Mouse (Mus musculus): Measurements from ENCODE around the gene Celf1.
"Not testable (repeated sequence)": the region's sequence is repeated elsewhere in the genome, so short reads cannot be mapped to it uniquely, and the experiment has no call there.

Gene Celf1

GRCm38 (mm10) chr2:91022266-91022665, 82.1 kb downstream of the Celf1 start:
- DNase-seq (ENCODE audit: low spot score in 2 of 2) = not testable (repeated sequence)

GRCm38 (mm10) chr2:91023131-91023530, 82.9 kb downstream of the Celf1 start:
- DNase-seq (ENCODE audit: low spot score in 2 of 2) = no peak

GRCm38 (mm10) chr2:91023956-91024355, 83.8 kb downstream of the Celf1 start:
- DNase-seq (ENCODE audit: low spot score in 2 of 2) = no peak

GRCm38 (mm10) chr2:91025081-91025516, 84.9 kb downstream of the Celf1 start:
- no peak for DNase-seq (ENCODE audit: low spot score in 2 of 2)

- no peak for DNase-seq (ENCODE audit: low spot score in 2 of 2)
These were observed 86.3 kb downstream of the Celf1 start for GRCm38 (mm10) chr2:91026491-91026890.

- no peak for DNase-seq (ENCODE audit: low spot score in 2 of 2)
These were observed 87.4 kb downstream of the Celf1 start for GRCm38 (mm10) chr2:91027391-91028214.

GRCm38 (mm10) chr2:91031216-91031615, 91.0 kb downstream of the Celf1 start:
- no peak for DNase-seq (ENCODE audit: low spot score in 2 of 2)

- no peak for DNase-seq (ENCODE audit: low spot score in 2 of 2)
These were observed 92.8 kb downstream of the Celf1 start for GRCm38 (mm10) chr2:91033000-91033399.

- DNase-seq (ENCODE audit: low spot score in 2 of 2) = no peak
These were observed 95.2 kb downstream of the Celf1 start, which contains the start of gene Rapsn for GRCm38 (mm10) chr2:91035385-91035784. Rapsn (plus strand) TSS chr2:91035620.

GRCm38 (mm10) chr2:91041786-91042185, 101.6 kb downstream of the Celf1 start:
- no peak for DNase-seq (ENCODE audit: low spot score in 2 of 2)

GRCm38 (mm10) chr2:91042651-91043398, 102.6 kb downstream of the Celf1 start:
- DNase-seq (ENCODE audit: low spot score in 2 of 2) = no peak

- DNase-seq (ENCODE audit: low spot score in 2 of 2) = no peak
These were observed 104.5 kb downstream of the Celf1 start for GRCm38 (mm10) chr2:91044727-91045126.

- not testable (repeated sequence) for DNase-seq (ENCODE audit: low spot score in 2 of 2)
These were observed 105.6 kb downstream of the Celf1 start for GRCm38 (mm10) chr2:91045805-91046204.

- no peak for DNase-seq (ENCODE audit: low spot score in 2 of 2)
These were observed 107.2 kb downstream of the Celf1 start for GRCm38 (mm10) chr2:91047359-91047758.

GRCm38 (mm10) chr2:91051917-91052316, 111.7 kb downstream of the Celf1 start:
- no peak for DNase-seq (ENCODE audit: low spot score in 2 of 2)

GRCm38 (mm10) chr2:91052752-91053151, 112.6 kb downstream of the Celf1 start:
- no peak for DNase-seq (ENCODE audit: low spot score in 2 of 2)

GRCm38 (mm10) chr2:91053181-91053933, 113.2 kb downstream of the Celf1 start:
- DNase-seq (ENCODE audit: low spot score in 2 of 2) = no peak

- DNase-seq (ENCODE audit: low spot score in 2 of 2) = peak; percentile 89
These were observed 113.8 kb downstream of the Celf1 start, which contains the start of gene Psmc3 for GRCm38 (mm10) chr2:91053934-91054382. Psmc3 (plus strand) TSS chr2:91054009.

GRCm38 (mm10) chr2:91058435-91058834, 118.3 kb downstream of the Celf1 start:
- DNase-seq (ENCODE audit: low spot score in 2 of 2) = no peak

GRCm38 (mm10) chr2:91059376-91059775, 119.2 kb downstream of the Celf1 start:
- no peak for DNase-seq (ENCODE audit: low spot score in 2 of 2)

GRCm38 (mm10) chr2:91060544-91061355, 120.6 kb downstream of the Celf1 start:
- peak; percentile 67 to 71 for DNase-seq (ENCODE audit: low spot score in 2 of 2)
